Mouse (Mus musculus) CD4-positive, CD25-positive, alpha-beta regulatory T cell, adult 4 months (primary cell): ENCODE data around the gene Gse1. TPM values are rescaled to one million over a fixed set of nuclear protein-coding genes. Genes with fewer than 3 reads are reported as not detected.

Experiments used
- ATAC-seq: one replicate; pipeline ENCODE4 v1.8.0; 2017
- polyA plus RNA-seq, 2 experiments: library from polyadenylated mRNA; unstranded; fragments of 100-300 nt; shearing (Covaris generic); gene quantifications; one replicate each; pipeline ENCODE4 v1.2.1; 2017

Gse1 gene
- polyA plus RNA-seq, 2 experiments from 2014 or later, result 2.2 to 4.2 TPM

DNA sequence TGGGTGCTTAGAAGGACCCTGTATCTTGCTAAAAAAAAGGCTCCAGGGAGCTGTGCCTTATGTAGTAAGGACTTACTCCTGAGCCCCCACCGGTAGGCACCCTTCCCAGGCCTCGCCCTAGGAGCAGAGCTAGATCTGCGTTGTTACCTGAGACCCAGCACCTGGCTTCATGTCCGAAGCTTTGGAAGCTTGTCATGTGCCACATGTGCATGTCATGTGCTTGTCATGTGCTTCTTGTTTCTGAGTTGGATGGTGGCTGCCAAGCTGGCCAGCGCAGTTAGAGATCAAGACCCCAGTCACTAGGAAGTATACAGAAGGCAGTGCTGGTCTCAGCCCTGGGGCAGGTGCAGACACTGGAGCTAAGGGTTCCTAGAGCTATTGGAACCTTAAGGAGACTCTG lies 273.2 kb downstream of the Gse1 start:
- no peak for ATAC-seq

DNA sequence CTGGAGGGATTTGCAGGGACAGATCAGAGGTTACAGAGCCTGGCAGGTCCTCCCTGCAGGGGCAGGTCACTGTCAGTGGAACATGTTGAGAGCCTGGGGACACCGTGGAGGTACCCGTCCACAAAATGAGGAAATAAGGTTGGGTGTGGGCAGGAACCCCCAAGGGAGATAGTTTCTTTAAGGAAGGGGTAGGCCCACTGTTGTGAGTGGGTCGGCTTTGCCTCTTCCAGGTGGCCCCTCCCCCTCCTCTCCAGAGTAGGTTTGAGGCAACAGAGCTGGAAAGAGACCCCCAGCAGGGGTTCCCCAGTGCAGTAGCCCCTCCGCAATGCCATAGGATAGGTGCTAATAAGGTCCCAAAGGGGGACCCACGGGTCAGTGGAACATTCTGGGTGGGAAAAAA lies 274.2 kb downstream of the Gse1 start:
- ATAC-seq, result no peak

DNA sequence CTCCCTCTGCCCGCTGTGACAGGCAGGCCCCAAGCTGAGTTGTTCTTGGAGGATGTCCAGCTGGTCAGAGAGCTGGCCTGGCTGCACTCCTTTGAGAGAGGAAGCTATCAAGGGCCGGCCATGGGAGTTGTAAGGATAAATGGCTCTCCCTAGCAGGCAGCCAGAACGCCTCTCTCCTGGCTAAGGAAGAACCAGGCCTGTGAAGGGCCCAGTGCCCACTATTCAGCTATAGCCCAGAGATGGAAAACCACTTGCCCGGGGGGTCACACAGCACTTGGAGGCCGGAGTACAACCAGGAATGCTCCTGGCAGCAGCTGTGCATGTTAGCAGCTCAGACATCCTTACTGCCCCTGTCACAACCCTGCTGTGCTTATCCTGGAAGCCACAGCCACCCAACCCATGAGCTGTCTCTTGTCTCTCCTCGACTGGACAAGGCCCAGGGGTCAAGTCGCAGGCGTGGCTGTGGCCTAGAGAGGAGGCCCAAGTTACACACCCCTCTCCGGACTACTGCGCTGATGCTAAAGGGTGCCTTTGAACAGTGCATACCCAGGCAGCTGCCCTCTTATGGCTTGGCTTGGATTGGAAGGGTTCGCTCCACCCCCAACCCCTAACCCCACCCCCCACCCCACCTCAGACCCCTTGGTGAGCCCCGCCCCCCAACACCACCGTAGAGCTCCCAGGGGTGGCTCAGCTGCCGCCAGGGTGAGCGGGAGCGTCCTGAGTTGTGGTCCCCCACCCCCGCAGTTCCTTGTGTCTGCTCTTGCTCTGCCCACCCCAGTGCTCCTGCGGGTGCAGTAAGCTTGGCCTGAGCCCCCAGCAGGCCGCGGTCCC lies 276.2 kb downstream of the Gse1 start:
- no peak for ATAC-seq

DNA sequence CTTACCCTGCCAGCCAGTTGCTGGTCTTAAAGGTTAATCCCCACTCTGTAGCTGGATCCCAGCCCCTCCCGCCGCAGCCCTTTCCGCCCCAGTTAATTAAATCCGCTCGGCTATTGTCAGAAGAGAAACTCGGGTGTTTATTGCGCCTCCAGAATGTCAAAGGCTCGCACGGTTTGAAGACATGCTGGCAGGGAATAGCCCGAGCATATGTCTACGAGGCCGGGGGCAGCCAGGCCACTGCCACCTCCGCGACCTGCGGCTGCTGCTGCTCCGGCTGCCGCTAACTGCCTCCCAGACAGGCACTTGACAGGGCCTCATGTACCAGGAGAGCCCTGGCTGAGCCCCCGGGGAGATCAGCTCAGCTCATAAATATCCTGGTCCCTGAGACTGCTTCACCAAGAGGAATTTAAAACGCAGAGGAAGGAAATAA lies 276.8 kb downstream of the Gse1 start:
- no peak for ATAC-seq

DNA sequence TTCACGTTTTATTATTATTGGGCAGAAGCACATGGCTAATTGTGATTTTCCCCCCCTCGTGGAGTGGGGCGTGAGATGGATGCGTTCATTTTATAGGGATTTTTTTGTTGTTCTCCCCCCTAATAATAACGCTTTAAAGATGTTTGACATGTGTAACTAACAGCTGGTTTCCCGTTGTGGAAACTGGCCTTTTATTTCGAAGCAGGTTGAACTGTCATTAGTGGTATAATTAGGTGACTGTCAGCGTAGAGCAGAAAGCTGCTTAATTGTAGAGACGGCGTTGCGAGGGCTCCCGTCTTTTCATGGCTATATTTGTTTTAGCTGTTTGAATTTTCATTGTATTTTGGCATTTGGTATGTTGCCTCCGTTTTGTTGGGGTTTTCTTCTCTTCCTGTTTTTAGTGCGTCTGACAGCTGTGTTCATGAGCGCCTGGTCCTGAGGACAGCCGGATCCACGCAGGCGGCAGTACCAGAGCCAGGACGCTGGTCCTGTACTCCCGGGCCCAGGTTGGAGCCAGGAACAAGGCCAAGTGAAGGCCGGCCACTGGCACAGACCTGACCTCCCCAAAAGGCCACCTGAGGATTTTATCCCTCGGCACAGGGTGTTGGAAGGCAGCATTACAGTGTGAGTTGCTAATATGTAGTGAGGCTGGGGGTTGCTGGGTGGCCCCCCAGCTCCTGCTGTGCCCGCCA lies 277.5 kb downstream of the Gse1 start:
- no peak for ATAC-seq

DNA sequence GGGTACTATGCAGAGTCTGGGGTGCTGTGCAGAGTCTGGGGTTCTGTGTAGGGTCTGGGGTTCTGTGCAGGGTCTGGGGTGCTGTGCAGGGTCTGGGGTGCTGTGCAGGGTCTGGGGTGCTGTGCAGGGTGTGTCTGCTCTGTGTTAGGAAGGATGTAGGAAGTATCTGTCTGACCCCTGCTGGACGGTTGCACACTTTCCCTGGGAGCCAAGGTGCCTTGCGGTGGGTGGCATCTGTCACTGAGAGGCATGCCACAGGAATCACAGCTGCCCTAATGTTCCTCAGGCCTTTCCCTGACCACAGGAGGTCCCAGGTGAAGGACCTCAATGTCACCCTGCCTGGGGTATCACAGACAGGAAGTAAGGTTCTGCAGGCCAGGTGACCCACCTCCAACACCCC lies 278.3 kb downstream of the Gse1 start:
- ATAC-seq, result no peak

DNA sequence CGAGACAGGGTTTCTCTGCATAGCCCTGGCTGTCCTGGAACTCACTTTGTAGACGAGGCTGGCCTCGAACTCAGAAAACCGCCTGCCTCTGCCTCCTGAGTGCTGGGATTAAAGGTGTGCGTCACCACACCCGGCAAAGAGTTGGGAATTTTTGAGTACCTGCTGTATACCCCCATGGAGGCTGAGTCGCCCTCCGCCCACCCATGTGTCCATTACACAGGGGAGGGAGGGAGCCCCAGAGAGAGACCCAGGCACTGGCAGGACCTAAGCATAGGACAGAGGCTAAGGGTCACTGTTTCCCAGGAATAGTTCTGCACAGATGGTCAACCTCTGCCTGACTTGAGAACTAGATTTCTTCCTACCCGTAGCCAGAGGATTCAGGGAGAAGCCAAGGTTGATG lies 279.0 kb downstream of the Gse1 start:
- no peak for ATAC-seq

DNA sequence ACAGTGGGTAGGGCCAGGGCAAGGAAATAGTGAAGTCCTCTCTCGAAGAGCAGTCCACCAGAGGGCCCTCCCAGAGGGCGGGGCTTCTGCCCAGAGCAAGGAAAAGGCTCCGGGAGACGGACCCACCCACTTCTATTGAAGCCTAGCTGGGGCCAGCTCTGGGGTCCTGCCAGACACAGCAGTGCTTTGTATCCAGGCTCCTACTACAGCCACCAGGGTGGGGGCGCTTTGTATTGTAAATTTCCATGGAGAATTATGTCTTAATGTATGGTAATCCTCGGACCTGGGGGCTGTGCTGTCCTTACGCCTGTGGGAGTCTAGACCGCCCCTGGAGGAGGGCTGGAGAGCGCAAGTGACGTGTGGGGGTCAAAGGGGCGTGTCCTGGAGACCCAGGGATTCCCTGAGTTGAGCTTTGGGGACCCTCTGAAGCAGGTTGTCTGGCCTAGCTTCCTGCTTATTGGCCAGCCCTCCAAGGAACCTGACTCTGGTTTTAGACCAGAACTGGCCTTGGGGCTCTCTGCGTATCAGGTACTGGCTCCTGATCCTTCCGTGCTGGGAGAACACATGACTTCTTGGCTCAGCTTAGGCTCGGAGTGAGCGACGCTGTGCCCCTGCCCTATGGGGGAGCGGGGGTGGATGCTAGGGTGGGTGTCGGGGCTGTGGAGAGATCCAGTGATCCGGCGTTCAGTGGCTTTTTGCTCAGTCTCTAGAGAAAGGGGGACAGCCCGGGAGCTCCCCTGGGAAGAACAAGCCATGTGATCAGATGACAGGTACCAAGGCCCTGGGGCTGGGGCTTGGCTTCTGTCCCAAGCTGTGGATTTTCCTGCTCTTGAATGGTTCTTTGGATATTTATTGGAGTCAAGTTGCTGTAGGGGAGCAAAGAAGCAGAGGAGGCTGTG lies 281.1 kb downstream of the Gse1 start:
- no peak for ATAC-seq

DNA sequence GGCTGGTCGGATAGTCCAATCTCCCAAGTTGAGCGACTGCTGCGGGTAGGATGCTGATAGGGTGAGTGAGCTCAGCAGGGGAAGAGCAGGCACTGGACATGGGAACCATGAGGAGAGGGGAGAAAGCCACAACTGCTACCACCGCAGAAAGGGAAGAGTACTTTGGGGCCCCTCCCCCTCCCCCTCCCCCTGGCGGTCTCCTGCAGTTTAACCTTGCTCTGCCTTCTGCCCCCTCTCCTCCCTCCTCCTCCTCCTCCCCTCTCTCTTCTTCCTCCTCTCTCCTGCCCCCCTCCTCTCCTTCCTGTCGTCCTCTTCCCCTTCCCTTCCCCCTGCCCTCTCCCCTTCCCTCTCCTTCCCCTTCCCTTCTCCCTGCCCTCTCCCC lies 281.8 kb downstream of the Gse1 start:
- ATAC-seq, result no peak

DNA sequence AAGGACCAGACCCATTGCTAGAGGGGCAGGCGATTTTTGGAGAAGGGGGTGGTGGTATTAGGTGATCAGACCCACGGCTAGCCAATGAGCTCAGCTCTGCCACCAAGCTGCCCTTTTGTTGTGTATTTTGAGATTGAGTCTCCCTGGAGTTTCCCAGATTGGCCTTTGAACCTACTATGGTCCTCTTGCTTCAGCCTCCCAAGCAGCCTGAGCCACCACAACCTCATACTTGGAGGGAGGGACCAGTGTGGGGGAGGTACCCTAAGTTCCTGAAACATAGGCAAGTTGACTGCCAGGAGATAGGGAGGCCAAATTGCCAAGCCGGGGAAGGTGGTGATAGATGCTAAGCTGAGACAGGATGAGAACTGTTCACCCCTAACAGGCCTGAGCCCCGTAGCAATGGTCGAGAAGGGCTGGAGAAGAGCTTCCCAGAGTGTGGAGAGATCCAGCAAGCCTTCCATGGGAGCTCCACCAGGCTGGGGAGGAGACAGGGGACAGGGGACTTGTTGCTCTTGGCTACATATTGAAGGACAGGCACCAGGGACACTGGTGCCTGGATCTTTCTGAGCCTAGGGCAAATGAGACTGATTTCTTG lies 282.7 kb downstream of the Gse1 start:
- no peak for ATAC-seq

DNA sequence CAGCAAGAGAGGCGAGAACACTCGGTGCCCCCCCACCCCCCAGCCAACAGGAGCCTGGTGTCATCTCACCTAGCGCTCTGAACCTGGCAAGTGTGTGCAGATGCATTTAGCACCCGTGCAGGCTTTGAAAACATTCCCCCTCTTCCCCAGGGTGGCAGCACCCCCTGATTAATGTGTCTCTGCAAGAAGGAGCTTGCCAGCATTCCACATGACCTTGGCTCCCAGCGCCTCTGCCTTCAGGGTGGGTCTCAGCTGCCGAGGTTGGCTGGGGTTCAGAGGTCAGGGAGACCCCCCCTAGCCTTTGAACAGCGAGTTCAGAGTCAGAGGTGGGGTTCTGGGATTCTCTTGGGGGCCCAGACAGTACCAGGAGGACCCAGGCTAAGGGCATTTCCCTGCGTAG lies 283.5 kb downstream of the Gse1 start:
- no peak for ATAC-seq

DNA sequence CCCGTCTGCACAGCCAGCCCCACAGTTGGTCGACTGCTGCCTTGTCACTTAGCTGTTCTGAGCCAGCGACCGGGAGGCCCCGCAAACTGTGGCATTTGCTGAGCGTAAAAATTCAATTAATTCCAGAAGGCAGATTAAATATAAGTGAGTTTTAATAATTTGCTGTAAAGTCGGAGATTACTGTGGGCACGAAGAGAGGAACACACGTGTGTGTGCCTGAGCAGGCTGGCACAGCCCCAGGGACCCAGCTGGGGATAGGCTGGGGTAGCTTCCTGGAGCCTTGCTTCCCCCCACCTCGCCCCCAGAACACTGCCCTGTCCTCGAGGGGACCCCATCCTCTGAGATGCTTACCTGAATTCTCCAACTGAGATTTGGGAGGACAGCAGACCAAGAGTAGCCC lies 284.1 kb downstream of the Gse1 start:
- no peak for ATAC-seq

DNA sequence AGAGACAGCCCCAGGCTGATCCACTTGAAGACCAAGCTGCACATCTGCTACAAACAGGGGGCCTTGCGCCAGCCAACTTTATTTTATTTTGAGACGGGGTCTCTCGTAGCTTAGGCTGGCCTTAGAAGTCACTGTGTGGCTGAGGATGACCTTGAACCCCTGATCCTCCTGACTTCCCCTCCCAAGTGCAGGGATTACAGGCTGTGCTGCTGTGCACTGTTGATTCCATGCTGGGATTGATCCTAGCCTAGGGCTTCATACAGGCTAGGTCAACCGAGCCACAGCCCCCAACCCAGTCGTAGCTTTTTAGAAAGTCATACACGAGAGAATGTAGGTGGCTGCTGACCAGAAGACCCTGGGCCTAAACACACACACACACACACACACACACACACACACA lies 284.9 kb downstream of the Gse1 start:
- ATAC-seq, result no peak

DNA sequence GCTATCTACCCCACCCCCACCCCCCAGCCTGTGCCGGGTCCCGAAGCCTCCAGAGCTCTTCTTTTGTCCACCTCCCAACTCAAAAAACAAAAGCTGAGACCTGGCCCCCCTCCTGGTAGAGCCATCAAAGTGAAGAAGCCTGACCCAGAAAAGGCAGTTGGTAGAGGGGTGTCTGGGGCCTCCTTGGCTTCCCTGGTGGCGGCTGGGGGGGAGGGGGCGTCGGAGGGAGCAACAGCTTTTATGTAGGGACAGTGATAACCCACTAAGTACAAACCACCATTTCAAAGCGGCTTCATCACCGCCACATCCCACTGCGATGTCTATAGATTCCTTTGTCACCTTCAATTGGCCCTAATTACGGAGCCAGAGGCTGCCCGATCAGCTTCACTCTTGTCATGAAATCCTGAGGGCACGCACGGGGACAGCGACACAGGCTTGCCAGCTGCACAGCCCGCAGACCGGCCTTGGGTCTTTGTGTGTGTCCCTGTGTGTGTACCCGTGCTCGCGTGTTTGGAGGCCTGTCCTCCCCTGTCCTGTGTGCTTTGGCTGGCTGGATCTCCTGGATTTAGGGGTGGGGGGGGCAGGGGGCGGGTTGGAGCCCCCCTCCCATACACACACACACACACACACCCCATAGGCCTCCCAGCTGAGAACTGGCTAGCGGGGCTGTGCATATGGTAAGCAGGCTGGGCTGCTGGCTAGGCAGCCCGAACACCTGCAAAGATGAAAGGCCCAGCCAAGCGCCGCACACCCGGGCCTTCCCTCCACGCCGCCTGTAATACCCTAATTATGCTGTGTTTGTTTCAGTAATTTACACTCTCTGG lies 285.6 kb downstream of the Gse1 start:
- ATAC-seq, result no peak

DNA sequence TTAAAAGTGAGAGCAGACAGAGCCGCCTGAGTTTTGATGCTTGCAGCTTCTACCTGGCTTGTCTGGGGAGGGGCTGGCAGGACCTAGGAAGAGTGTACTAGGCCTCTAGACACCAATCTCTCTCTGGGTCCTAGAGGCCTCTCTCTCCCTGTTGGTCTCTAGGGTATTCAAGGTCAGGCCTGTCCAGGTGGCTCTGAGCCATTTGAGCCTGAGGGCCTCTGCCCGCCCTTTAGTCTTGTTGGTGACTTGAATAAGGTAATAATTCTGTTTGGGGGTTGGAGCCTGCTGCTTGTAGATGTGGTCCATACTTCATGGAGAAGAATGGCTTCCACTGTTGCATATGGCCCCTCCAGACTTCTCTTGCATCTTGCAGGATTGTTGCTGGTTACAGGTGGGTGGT lies 287.0 kb downstream of the Gse1 start:
- no peak for ATAC-seq

DNA sequence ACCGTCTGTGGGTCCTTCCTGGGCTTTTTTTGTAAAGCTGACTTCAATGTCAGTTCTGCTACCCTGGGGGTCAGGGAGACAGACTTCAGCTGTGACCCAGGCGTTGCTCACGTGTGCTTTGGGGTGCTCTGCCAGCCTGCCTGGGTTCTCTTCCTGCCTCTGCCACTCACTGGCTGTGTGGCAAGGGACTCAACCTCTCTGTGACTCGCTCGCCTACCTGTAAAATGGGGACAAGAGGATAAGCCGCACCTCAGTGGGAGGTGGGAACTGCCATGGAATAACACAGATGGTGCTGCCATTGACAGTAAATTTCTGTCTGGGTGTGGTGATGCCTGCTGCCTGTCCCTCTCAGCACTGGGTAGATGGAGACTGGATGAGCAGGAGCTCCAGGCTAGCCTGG lies 287.4 kb downstream of the Gse1 start:
- ATAC-seq, result no peak

DNA sequence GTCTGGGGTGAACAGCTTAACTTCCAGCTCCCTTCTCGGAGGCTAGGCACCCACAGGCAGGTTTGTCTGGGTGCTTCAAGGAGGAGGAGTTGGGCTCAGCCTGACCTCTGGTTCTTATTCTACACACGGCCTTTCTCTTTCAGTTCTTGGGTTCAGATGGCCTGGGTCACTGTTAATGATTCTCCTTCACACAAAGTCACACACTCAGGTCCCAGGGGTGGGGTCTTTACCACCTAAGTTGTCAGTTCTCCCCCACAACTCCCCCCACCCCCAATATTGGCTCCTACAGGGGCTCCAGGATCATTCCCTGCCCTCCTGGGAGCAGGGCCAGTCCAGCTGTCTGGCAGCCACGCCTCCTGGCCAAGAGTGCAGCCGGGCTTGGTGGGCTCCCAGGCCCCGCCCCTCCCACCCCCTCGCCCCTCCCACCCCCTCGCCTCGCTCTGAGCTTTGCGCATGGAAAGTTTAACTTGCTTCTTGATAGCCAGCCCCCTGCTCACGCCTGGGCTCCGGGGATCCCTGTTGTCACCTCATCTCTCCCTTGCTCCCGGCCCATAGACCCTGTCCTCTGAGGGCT lies 288.0 kb downstream of the Gse1 start:
- ATAC-seq, result no peak

DNA sequence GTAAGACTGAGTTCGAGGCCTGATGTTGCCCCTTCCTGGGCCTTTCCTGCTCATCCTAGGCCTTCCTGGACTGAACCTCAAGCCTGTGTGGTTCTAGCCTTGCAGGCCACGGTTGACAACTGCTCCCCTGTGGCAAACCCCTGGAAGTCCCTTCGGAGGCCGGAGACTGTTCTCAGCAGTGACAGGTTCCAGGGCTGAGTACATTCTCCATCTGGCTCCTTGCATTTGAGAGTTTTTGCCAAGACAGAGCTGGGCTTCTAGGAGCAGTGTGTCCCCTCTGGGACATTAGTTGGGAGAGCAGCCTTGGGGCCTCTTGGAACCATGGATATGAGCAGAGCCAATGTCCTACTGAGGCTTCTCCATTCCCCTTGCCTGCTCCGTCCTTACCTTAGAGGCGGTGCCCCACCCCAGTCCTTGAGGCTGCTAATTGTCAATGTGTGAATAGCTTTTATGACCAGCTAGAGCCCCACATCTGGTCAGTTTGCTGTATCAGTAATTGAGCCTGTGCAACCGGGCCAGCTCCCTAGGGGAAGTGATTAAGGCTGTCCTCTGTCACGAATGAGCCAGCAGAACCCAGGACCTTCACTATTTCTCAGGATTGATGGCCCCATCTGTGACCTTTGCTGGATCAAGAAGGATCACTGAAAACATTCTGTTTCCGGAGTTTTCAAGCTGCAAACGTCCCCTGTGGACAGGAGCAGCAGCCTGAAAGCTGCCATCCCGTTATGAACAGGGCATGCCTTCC lies 289.6 kb downstream of the Gse1 start:
- no peak for ATAC-seq

DNA sequence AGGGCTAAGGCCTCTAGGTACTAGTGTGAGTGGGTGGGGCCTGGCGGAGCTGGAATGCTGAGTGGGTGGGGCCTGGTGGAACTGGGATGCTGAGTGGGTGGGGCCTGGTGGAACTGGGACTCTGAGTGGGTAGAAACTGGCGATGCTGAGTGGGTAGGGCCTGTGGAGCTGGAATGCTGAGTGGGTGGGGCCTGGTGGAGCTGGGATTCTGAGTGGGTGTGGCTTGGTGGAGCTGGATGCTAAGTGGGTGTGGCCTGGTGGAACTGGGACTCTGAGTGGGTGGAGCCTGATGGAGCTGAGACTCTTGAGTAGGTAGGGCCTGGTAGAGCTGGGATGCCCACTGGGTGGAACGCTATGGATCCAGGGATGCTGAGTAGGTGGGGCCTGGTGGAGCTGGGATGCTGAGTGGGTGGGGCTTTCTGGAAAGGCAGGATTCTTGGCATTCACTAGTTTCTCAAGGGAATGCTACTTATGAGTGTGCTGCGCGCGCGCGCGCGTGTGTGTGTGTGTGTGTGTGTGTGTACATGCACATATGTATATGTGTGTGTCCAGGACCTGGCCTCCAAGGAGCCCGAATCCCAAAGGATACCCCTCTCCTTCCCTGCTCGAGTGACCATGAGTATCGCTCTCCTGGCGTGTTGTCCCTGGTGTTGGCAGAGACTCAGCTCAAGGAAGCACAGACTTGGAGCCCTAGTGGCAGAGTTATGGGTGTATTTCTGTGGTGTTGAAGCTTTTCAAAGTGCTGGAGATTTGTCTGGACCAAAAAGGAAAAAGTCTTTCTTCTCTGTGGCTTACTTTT lies 290.7 kb downstream of the Gse1 start:
- ATAC-seq, result no peak

DNA sequence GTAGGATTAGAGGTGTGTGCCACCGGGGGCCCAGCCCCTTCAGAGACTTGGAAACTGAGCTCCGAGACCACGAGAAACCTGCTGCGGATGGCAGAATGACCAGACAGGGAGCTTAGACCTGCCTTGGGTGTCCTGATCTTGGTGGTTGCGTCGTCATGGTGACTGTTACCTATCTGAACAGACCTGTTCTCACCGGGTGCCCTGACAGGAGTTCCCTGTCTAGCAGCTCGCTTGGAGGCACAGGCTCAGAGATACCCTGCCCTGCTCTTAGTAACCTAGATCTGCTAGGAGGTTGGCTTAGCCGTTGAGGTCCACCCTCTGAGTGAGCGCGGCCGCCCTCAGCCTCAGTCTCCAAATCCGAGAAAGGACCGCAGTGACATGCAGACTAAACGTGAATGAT lies 292.0 kb downstream of the Gse1 start:
- ATAC-seq, result no peak
